Mouse (Mus musculus) myocyte (in vitro differentiated cells): ENCODE data around the gene Mllt11. TPM values are rescaled to one million over a fixed set of nuclear protein-coding genes. Genes with fewer than 3 reads are reported as not detected.
A peak's percentile ranks its signal among the peaks of the same experiment; 100 is the strongest.

ENCODE experiments used
- H3K27me3 ChIP-seq: one replicate; pipeline ENCODE4 v1.6.1; 2011; ENCODE audit not compliant: control insufficient read depth, insufficient read depth, insufficient read length
- H3K36me3 ChIP-seq: one replicate; pipeline ENCODE4 v1.6.1; 2011; ENCODE audit not compliant: control insufficient read depth, insufficient read depth
- H3K4me2 ChIP-seq: one replicate; pipeline ENCODE4 v1.6.1; 2011; ENCODE audit warnings: low read depth, control low read depth
- H3K4me3 ChIP-seq: one replicate; pipeline ENCODE4 v1.5.1; 2011; ENCODE audit warnings: mild to moderate bottlenecking, control low read depth, moderate library complexity
- H3K79me2 ChIP-seq: one replicate; pipeline ENCODE4 v1.6.1; 2011; ENCODE audit not compliant: control insufficient read depth, insufficient read depth
- H3ac ChIP-seq: one replicate; pipeline ENCODE4 v1.6.1; 2011; ENCODE audit not compliant: control insufficient read depth, insufficient read length
- CEBPB ChIP-seq: IDR thresholded peaks from 2 replicates; pipeline ENCODE4 v1.6.1; 2011; ENCODE audit warnings: mild to moderate bottlenecking, moderate library complexity; ENCODE audit not compliant: poor library complexity, insufficient read depth, severe bottlenecking
- E2F4 ChIP-seq: IDR thresholded peaks from one replicate; pipeline ENCODE4 v1.6.1; 2011; ENCODE audit warnings: mild to moderate bottlenecking, control low read depth, moderate library complexity; ENCODE audit not compliant: insufficient read depth
- MAX ChIP-seq: IDR thresholded peaks from one replicate; pipeline ENCODE4 v1.6.1; 2011; ENCODE audit warnings: low read depth, mild to moderate bottlenecking, control low read depth
- MYOD1 ChIP-seq, 3 experiments: IDR thresholded peaks; one replicate each; pipeline ENCODE4 v1.6.1; 2011; ENCODE audit warnings: control low read depth in 2 of 3, low read depth in 2 of 3, mild to moderate bottlenecking in 2 of 3, moderate library complexity in 1 of 3; ENCODE audit not compliant: insufficient read length in 2 of 3, control insufficient read depth in 1 of 3
- MYOG ChIP-seq, 3 experiments: IDR thresholded peaks; one replicate each; pipeline ENCODE4 v1.6.1; 2011; ENCODE audit warnings: control low read depth in 2 of 3, low read depth in 2 of 3, mild to moderate bottlenecking in 2 of 3; ENCODE audit not compliant: insufficient read length in 2 of 3, control insufficient read depth in 1 of 3, insufficient read depth in 1 of 3
- POLR2A ChIP-seq: IDR thresholded peaks from one replicate; pipeline ENCODE4 v1.6.1; 2011; ENCODE audit warnings: low read depth, mild to moderate bottlenecking, control low read depth, moderate library complexity; ENCODE audit not compliant: insufficient read length
- POLR2AphosphoS2 ChIP-seq: IDR thresholded peaks from one replicate; pipeline ENCODE4 v1.6.1; 2011; ENCODE audit warnings: low read depth, control low read depth; ENCODE audit not compliant: insufficient read length
- REST ChIP-seq: IDR thresholded peaks from one replicate; pipeline ENCODE4 v1.6.1; 2011; ENCODE audit warnings: mild to moderate bottlenecking, control low read depth, moderate library complexity; ENCODE audit not compliant: insufficient read depth, insufficient read length
- SRF ChIP-seq: IDR thresholded peaks from one replicate; pipeline ENCODE4 v1.6.1; 2011; ENCODE audit warnings: low read depth; ENCODE audit not compliant: control insufficient read depth, insufficient read length
- TCF12 ChIP-seq: IDR thresholded peaks from one replicate; pipeline ENCODE4 v1.6.1; 2011; ENCODE audit warnings: mild to moderate bottlenecking, control low read depth; ENCODE audit not compliant: poor library complexity, insufficient read depth, severe bottlenecking
- TCF3 ChIP-seq: IDR thresholded peaks from one replicate; pipeline ENCODE4 v1.6.1; 2011; ENCODE audit warnings: low read depth, control low read depth; ENCODE audit not compliant: insufficient read length
- USF1 ChIP-seq: IDR thresholded peaks from one replicate; pipeline ENCODE4 v1.6.1; 2011; ENCODE audit warnings: low read depth, mild to moderate bottlenecking, control low read depth, moderate library complexity
- polyA plus RNA-seq: library from polyadenylated mRNA; unstranded; fragments of >200 nt; fragmentation: generic; extraction: Trizol; gene quantifications from one replicate; pipeline ENCODE4 v1.2.1, GENCODE M21; 2012; ENCODE audit warnings: missing spikeins

Mllt11 gene
- polyA plus RNA-seq, 1 experiment, result 51.9 TPM

- Histone ChIP-seq H3K36me3 (peaks cover 30% of the 10 kb centered on the region), H3K27me3 (no peaks in the 10 kb centered on the region), H3K79me2 (peaks cover under 1% of the 10 kb centered on the region), H3ac (no peak overlapping the region), H3K4me2 (no peak overlapping the region), H3K4me3 (no peak overlapping the region)
- TF ChIP-seq POLR2AphosphoS2 (peak; percentile 64), SRF (no peak), MYOD1 (IDR thresholded peaks at IDR 0.05; ENCODE audit: control insufficient read depth in 1 of 3, insufficient read length in 2 of 3, low read depth in 2 of 3) (no peak), MAX (no peak), TCF12 (no peak)
Observed at GRCm38 (mm10) chr3:95239022-95239421, 7.1 kb upstream of the Mllt11 start.

DNA sequence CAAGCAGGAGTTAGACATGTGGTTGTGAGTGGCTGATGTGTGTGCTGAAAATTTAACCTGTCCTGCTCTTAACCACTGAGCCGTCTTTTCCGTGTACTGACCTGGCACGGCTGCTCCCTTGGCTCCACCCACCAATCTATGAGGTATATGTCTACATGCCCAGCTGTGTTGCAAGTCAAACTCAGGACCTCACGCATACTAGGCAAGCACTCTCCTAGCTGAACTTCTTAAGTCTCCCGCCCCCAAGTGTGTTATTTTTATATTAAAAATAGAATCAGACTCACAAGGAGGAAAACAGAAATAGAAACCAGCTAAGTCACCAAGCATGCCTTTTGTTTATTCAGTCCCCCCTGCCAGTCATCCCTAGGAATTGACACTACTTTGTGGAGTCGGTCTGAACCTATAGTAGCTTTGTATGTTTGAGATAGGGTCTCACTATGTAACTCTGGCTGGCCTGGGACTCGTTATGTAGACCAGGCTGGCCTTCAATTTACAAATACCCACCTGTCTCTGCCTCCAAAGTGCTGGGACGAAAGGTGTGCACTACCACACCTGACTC, 5.6 kb upstream of the Mllt11 start:
- Histone ChIP-seq H3K27me3 (no peaks in the 10 kb centered on the region), H3K4me2 (peak overlapping the region; percentile 51), H3K4me3 (no peak overlapping the region), H3ac (no peak overlapping the region), H3K79me2 (peaks cover 13% of the 10 kb centered on the region), H3K36me3 (peaks cover 41% of the 10 kb centered on the region)
- TF ChIP-seq POLR2AphosphoS2 (peak; percentile 0), E2F4 (no peak), MYOD1 (IDR thresholded peaks at IDR 0.05; ENCODE audit: control insufficient read depth in 1 of 3, insufficient read length in 2 of 3, low read depth in 2 of 3) (peak; percentile 73 to 90 (median 87)), TCF3 (no peak), TCF12 (peak; percentile 27), USF1 (no peak)

- TF ChIP-seq TCF12 (no peak), POLR2A (peak; percentile 30), MYOG (IDR thresholded peaks at IDR 0.05; ENCODE audit: control insufficient read depth in 1 of 3, insufficient read depth in 1 of 3, insufficient read length in 2 of 3, low read depth in 2 of 3) (no peak), POLR2AphosphoS2 (peak; percentile 54)
Observed at GRCm38 (mm10) chr3:95235386-95236301, 3.7 kb upstream of the Mllt11 start.

DNA sequence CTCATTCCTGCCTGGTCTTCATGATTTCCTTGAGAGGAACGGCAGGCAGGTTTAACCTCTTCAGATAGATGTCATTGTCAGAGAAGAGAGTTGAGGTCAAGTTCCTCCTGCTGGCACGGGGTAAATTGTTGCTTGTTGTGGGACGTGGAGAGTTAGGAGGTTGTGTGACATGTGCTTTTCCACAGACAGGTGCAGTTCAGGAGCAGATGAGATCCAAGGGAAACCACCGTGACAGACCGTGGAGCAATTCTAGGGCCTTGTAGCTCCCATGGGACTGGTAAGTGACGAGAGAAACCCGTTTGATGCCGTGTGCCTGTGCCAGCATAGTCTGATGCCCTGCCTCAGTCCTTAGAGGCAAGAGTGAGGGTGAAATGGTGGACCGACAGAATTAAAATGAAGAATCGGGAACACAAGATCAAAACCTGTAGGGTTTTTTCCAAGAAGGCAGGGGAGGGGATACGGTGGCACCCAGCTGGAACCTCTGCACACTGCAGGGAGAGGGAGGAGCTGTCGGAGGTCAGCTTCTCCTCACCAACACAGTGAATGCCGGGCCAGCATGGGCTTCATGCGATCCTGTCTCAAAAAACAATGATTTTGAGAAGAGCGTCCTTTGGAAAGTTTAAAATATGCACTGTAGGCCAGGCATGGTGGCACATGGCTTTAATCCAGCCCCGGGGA, 1.5 kb upstream of the Mllt11 start:
- Histone ChIP-seq H3ac (no peak overlapping the region), H3K4me2 (peak overlapping the region; percentile 54), H3K27me3 (no peaks in the 10 kb centered on the region), H3K36me3 (peaks cover 43% of the 10 kb centered on the region), H3K79me2 (peaks cover 51% of the 10 kb centered on the region), H3K4me3 (no peak overlapping the region)
- TF ChIP-seq MYOD1 (IDR thresholded peaks at IDR 0.05; ENCODE audit: control insufficient read depth in 1 of 3, insufficient read length in 2 of 3, low read depth in 2 of 3), result peak in 1 of 3 experiments; percentile 20
- TF ChIP-seq CEBPB, result no peak

More at GRCm38 (mm10) chr3:95235386-95236301, 3.7 kb upstream of the Mllt11 start:
- Histone ChIP-seq H3K27me3 (no peaks in the 10 kb centered on the region), H3K79me2 (peaks cover 32% of the 10 kb centered on the region), H3ac (no peak overlapping the region), H3K36me3 (peaks cover 49% of the 10 kb centered on the region), H3K4me2 (no peak overlapping the region), H3K4me3 (no peak overlapping the region)

DNA sequence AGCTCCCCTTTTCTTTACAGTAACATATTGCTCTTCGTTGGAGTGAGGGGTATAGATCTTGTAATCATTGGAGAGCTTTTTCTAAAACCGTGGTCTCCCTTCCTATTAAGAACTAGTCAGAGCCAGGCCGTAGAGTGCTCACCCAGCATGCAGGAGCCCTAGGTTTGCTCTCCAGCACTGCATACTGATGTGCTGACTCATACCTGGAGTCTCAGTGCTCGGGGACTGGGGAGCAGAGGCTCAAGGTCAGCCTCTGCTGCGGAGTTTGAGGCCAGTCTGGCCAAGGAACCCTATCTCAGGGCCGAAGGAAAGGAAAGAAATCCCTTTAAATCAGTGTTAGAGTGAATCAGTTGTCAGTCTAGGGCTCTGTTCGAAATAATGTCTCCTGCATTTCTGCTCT, 800 bp upstream of the Mllt11 start:
- H3ac ChIP-seq, result no peak overlapping the region
- peaks cover 43% of the 10 kb centered on the region for H3K36me3 ChIP-seq
- H3K27me3 ChIP-seq, result no peaks in the 10 kb centered on the region
- no peak for TF ChIP-seq REST
- TF ChIP-seq POLR2AphosphoS2, result no peak
- TF ChIP-seq USF1, result no peak
- TF ChIP-seq TCF3, result no peak
- no peak for TF ChIP-seq E2F4
- no peak for TF ChIP-seq MAX
- no peak for TF ChIP-seq MYOG (IDR thresholded peaks at IDR 0.05; ENCODE audit: control insufficient read depth in 1 of 3, insufficient read depth in 1 of 3, insufficient read length in 2 of 3, low read depth in 2 of 3)
- TF ChIP-seq TCF12, result no peak
- no peak for TF ChIP-seq MYOD1 (IDR thresholded peaks at IDR 0.05; ENCODE audit: control insufficient read depth in 1 of 3, insufficient read length in 2 of 3, low read depth in 2 of 3)
- TF ChIP-seq SRF, result no peak
- TF ChIP-seq CEBPB, result no peak
- H3K4me2 ChIP-seq, result peak overlapping the region; percentile 54
- H3K4me3 ChIP-seq, result no peak overlapping the region
- peaks cover 53% of the 10 kb centered on the region for H3K79me2 ChIP-seq
